Mouse (Mus musculus): ENCODE data around the gene Gm11011. TPM values are rescaled to one million over a fixed set of nuclear protein-coding genes. Genes with fewer than 3 reads are reported as not detected.

Gene Gm11011
- polyA plus RNA-seq, 1 experiment: not detected

- TF ChIP-seq TAL1 (IDR thresholded peaks at IDR 0.05; ENCODE audit: low read length) (no peak), GATA1 (IDR thresholded peaks at IDR 0.05; ENCODE audit: low read length) (no peak)
- H3K36me3 ChIP-seq (ENCODE audit: control insufficient read depth): no peaks in the 10 kb centered on the region
- H3K27me3 ChIP-seq (ENCODE audit: control insufficient read depth): no peaks in the 10 kb centered on the region
- H3K9me3 ChIP-seq (ENCODE audit: control insufficient read depth, low read length): peaks cover 24% of the 10 kb centered on the region
- no peaks in the 10 kb centered on the region for H3K4me1 ChIP-seq (ENCODE audit: control insufficient read depth)
- no peak overlapping the region for H3K4me3 ChIP-seq (replicated peaks)
Measured at GRCm38 (mm10) chr2:169577508-169578196, 9.9 kb downstream of the Gm11011 start.

GRCm38 (mm10) chr2:169570063-169570462 is 17.5 kb downstream of the Gm11011 start:
- Histone ChIP-seq H3K9me3 (ENCODE audit: control insufficient read depth, low read length) (peaks cover 53% of the 10 kb centered on the region), H3K4me1 (ENCODE audit: control insufficient read depth) (no peaks in the 10 kb centered on the region), H3K27me3 (ENCODE audit: control insufficient read depth) (no peaks in the 10 kb centered on the region), H3K4me3 (replicated peaks) (no peak overlapping the region), H3K36me3 (ENCODE audit: control insufficient read depth) (no peaks in the 10 kb centered on the region)
- no peak for TF ChIP-seq TAL1 (IDR thresholded peaks at IDR 0.05; ENCODE audit: low read length)
- no peak for TF ChIP-seq GATA1 (IDR thresholded peaks at IDR 0.05; ENCODE audit: low read length)

- H3K9me3 ChIP-seq (ENCODE audit: control insufficient read depth, low read length): peaks cover 57% of the 10 kb centered on the region
- TF ChIP-seq GATA1 (IDR thresholded peaks at IDR 0.05; ENCODE audit: low read length): no peak
- TF ChIP-seq TAL1 (IDR thresholded peaks at IDR 0.05; ENCODE audit: low read length): no peak
- no peaks in the 10 kb centered on the region for H3K4me1 ChIP-seq (ENCODE audit: control insufficient read depth)
- no peaks in the 10 kb centered on the region for H3K27me3 ChIP-seq (ENCODE audit: control insufficient read depth)
- no peaks in the 10 kb centered on the region for H3K36me3 ChIP-seq (ENCODE audit: control insufficient read depth)
- H3K4me3 ChIP-seq (replicated peaks): no peak overlapping the region
Measured at GRCm38 (mm10) chr2:169566159-169566558, 21.4 kb downstream of the Gm11011 start.

- Histone ChIP-seq H3K9me3 (ENCODE audit: control insufficient read depth, low read length) (peaks cover 57% of the 10 kb centered on the region), H3K36me3 (ENCODE audit: control insufficient read depth) (no peaks in the 10 kb centered on the region)
Measured at GRCm38 (mm10) chr2:169565751-169566150, 21.8 kb downstream of the Gm11011 start.

GRCm38 (mm10) chr2:169545674-169546073 is 41.9 kb downstream of the Gm11011 start:
- Histone ChIP-seq H3K27me3 (ENCODE audit: control insufficient read depth) (no peaks in the 10 kb centered on the region), H3K4me1 (ENCODE audit: control insufficient read depth) (no peaks in the 10 kb centered on the region), H3K36me3 (ENCODE audit: control insufficient read depth) (no peaks in the 10 kb centered on the region), H3K4me3 (replicated peaks) (no peak overlapping the region), H3K9me3 (ENCODE audit: control insufficient read depth, low read length) (peaks cover 45% of the 10 kb centered on the region)
- no peak for TF ChIP-seq GATA1 (IDR thresholded peaks at IDR 0.05; ENCODE audit: low read length)
- no peak for TF ChIP-seq TAL1 (IDR thresholded peaks at IDR 0.05; ENCODE audit: low read length)

More at GRCm38 (mm10) chr2:169565751-169566150, 21.8 kb downstream of the Gm11011 start:
- Histone ChIP-seq H3K4me1 (ENCODE audit: control insufficient read depth) (no peaks in the 10 kb centered on the region), H3K4me3 (replicated peaks) (no peak overlapping the region), H3K27me3 (ENCODE audit: control insufficient read depth) (no peaks in the 10 kb centered on the region)
- TF ChIP-seq GATA1 (IDR thresholded peaks at IDR 0.05; ENCODE audit: low read length) (no peak), TAL1 (IDR thresholded peaks at IDR 0.05; ENCODE audit: low read length) (no peak)

- Histone ChIP-seq H3K4me3 (replicated peaks) (no peak overlapping the region), H3K36me3 (ENCODE audit: control insufficient read depth) (no peaks in the 10 kb centered on the region), H3K9me3 (ENCODE audit: control insufficient read depth, low read length) (peaks cover 42% of the 10 kb centered on the region), H3K4me1 (ENCODE audit: control insufficient read depth) (no peaks in the 10 kb centered on the region), H3K27me3 (ENCODE audit: control insufficient read depth) (no peaks in the 10 kb centered on the region)
- TF ChIP-seq TAL1 (IDR thresholded peaks at IDR 0.05; ENCODE audit: low read length): no peak
- no peak for TF ChIP-seq GATA1 (IDR thresholded peaks at IDR 0.05; ENCODE audit: low read length)
Measured at GRCm38 (mm10) chr2:169538906-169539305, 48.6 kb downstream of the Gm11011 start.

Other genes with a start within 250 kb of the Gm11011 start
- not detected in 2 replicates for gene Tshz2, start 45.3 kb upstream of the Gm11011 start, polyA plus RNA-seq (2012)

Data from erythroblast, embryonic 14.5 days (primary cell).